Mouse (Mus musculus) stomach, postnatal 0 days (tissue): ENCODE data around the gene Magi2. TPM values are rescaled to one million over a fixed set of nuclear protein-coding genes. Genes with fewer than 3 reads are reported as not detected.

ENCODE experiments used
- ATAC-seq: fragments of 200-750 bp; cut with Nextera tagmentation; 2 replicates; pipeline ENCODE4 v1.8.0; 2017; ENCODE audit not compliant: low FRiP score, low TSS enrichment
- DNase-seq: peaks from one replicate; pipeline ENCODE4 v3.0.0-alpha.2; 2016; ENCODE audit warnings: low spot score
- H3K27ac ChIP-seq: fragments of 300-500 bp; sonication (generic); replicated peaks from 2 replicates; pipeline ENCODE4 v1.5.1; 2014; ENCODE audit warnings: mild to moderate bottlenecking, control low read depth
- H3K27me3 ChIP-seq: fragments of 300-500 bp; sonication (generic); 2 replicates; pipeline ENCODE4 v1.6.1; 2014; ENCODE audit warnings: low read length; ENCODE audit not compliant: control insufficient read depth, insufficient read depth
- H3K36me3 ChIP-seq: fragments of 300-500 bp; sonication (generic); 2 replicates; pipeline ENCODE4 v1.6.1; 2014; ENCODE audit warnings: low read length, mixed read lengths; ENCODE audit not compliant: control insufficient read depth, insufficient read depth
- H3K4me1 ChIP-seq: fragments of 300-500 bp; sonication (generic); replicated peaks from 2 replicates; pipeline ENCODE4 v1.6.1; 2014; ENCODE audit warnings: antibody characterized with exemption; ENCODE audit not compliant: control insufficient read depth, insufficient read depth
- H3K4me2 ChIP-seq: fragments of 300-500 bp; sonication (generic); replicated peaks from 2 replicates; pipeline ENCODE4 v1.6.1; 2014; ENCODE audit warnings: low read depth, mild to moderate bottlenecking, control low read depth, moderate library complexity
- H3K4me3 ChIP-seq: fragments of 300-500 bp; sonication (generic); 2 replicates; pipeline ENCODE4 v1.5.1; 2014; ENCODE audit warnings: low read depth, low read length, control low read depth
- H3K9ac ChIP-seq: fragments of 300-500 bp; sonication (generic); 2 replicates; pipeline ENCODE4 v1.6.1; 2014; ENCODE audit warnings: mild to moderate bottlenecking, low read length, control low read depth, mixed read lengths
- H3K9me3 ChIP-seq: fragments of 300-500 bp; sonication (generic); 2 replicates; pipeline ENCODE4 v1.6.1; 2016; ENCODE audit warnings: low read length; ENCODE audit not compliant: control insufficient read depth
- CTCF ChIP-seq: IDR thresholded peaks from 2 replicates; pipeline ENCODE4 v1.5.1; 2016; ENCODE audit warnings: antibody characterized with exemption, low read depth, mild to moderate bottlenecking, moderate library complexity
- EP300 ChIP-seq: optimal IDR thresholded peaks from 2 replicates; pipeline ENCODE3; 2016; ENCODE audit warnings: antibody characterized with exemption
- WGBS: fragments of 180-500 bp; shearing (Covaris S2); extraction: QIAGEN DNeasy Blood & Tissue Kit; methylation state at CpG from one replicate; pipeline ENCODE4 v1.1.7; 2014; 5-methylcytosine and 5-hydroxymethylcytosine counted together
- polyA plus RNA-seq: library from polyadenylated mRNA; unstranded; fragments of >200 nt; fragmentation: Nextera tagmentation; extraction: Ambion mirVana; gene quantifications from 2 replicates; pipeline ENCODE4 v1.2.1, GENCODE M21; 2015

Magi2 gene
- polyA plus RNA-seq, 1 experiment from 2014 or later, result 1.9 TPM

DNA sequence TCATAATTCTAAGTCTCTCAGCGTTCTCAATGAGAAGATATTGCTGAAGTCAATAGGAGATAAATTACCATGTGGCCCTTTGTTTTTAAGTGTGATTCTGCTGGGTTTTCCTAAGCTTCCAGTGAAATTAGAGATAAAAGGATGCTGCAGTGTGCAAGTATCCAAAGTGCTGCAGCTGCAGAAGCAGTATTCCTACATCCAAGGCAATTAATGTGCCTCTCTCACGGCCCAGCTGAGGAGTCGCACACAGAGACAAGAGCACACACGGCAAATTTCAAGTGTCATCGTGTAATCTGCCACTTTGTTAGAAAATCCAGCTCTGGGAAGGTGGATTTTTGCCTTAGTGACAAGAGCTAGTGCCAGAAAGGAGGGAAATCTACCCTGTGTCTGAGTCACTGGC, 1177.7 kb downstream of the Magi2 start:
- TF ChIP-seq EP300 (no peak), CTCF (no peak)
- DNase-seq, result no peak
- Histone ChIP-seq H3K36me3 (no peaks in the 10 kb centered on the region), H3K4me3 (no peak overlapping the region), H3K4me2 (no peak overlapping the region), H3K4me1 (no peaks in the 10 kb centered on the region), H3K9me3 (no peaks in the 10 kb centered on the region), H3K27ac (no peak overlapping the region), H3K27me3 (no peaks in the 10 kb centered on the region), H3K9ac (no peak overlapping the region)
- ATAC-seq, result no peak
- 89% methylated on average over 5 of the region's 5 CpGs for WGBS

DNA sequence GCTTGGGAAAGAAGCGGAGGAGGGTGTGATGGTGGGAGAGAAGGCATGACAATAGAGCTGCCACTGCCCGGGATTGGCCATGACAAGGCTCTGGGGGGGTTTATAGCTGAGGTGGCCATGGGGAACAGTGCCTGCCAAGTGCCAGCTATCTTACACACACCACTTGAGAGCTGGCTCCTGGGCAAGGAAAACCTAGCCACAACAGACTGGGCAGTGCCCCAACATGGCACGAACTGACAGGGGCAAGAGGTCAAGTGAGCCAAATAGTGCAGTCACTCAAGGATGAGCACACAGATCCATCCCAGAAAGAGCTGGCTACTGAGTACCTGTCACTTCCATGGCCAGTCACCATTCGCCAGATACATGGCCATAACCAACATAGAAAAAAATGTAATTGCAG, 1179.8 kb downstream of the Magi2 start:
- no peak for DNase-seq
- no peak overlapping the region for H3K9ac ChIP-seq
- no peaks in the 10 kb centered on the region for H3K4me1 ChIP-seq
- no peak for TF ChIP-seq CTCF
- no peak for TF ChIP-seq EP300
- H3K4me3 ChIP-seq, result no peak overlapping the region
- H3K36me3 ChIP-seq, result no peaks in the 10 kb centered on the region
- no peak overlapping the region for H3K27ac ChIP-seq
- H3K9me3 ChIP-seq, result no peaks in the 10 kb centered on the region
- H3K4me2 ChIP-seq, result no peak overlapping the region
- no peaks in the 10 kb centered on the region for H3K27me3 ChIP-seq
- 86% methylated on average over 4 of the region's 4 CpGs for WGBS
- no peak for ATAC-seq

DNA sequence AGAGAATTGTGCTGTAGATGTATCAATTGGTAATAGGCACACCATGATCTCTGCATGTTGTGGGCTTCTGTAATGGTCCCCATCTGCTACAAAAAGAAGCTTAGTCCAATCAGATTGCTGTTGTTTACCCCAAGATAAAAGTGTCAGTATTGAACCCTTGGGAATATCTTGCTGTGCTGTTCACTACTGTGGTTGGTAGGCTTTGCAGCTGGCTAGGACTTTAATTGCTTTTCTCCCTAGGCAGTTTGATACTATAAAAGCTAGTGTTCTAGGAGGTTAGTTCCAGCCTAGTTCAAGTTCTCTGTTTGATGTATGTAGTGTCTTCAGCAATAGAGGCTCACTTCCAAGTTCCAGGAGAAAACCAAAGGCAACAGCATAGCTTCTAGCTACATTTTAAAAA, 1188.5 kb downstream of the Magi2 start:
- DNase-seq, result no peak
- TF ChIP-seq EP300, result no peak
- TF ChIP-seq CTCF, result no peak
- H3K4me1 ChIP-seq, result no peaks in the 10 kb centered on the region
- H3K27ac ChIP-seq, result no peak overlapping the region
- no peaks in the 10 kb centered on the region for H3K36me3 ChIP-seq
- no peak overlapping the region for H3K9ac ChIP-seq
- no peaks in the 10 kb centered on the region for H3K9me3 ChIP-seq
- no peak for ATAC-seq
- H3K4me3 ChIP-seq, result no peak overlapping the region
- no peak overlapping the region for H3K4me2 ChIP-seq
- no peaks in the 10 kb centered on the region for H3K27me3 ChIP-seq

DNA sequence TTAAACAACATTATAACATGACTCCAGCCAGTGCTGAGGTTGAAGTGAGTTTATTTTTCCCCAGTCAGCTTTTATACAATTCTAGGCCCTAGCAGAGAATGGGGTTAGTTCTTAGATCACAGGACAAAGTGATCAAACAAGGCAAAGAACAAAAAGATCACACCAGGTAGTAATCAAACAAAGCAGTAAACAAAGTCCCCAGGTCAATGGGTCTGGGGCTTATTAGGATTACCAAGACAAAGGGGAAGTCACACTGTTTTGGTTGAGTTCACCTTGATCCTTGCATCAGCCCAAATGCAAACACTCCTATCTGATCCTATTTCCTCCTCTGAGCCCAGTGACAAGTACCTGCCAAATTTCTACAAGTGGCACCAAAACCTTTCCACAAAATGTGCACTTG, 1190.5 kb downstream of the Magi2 start:
- Histone ChIP-seq H3K4me3 (no peak overlapping the region), H3K27me3 (no peaks in the 10 kb centered on the region), H3K36me3 (no peaks in the 10 kb centered on the region), H3K4me1 (no peaks in the 10 kb centered on the region), H3K9me3 (no peaks in the 10 kb centered on the region), H3K27ac (no peak overlapping the region), H3K4me2 (no peak overlapping the region), H3K9ac (no peak overlapping the region)
- no peak for DNase-seq
- TF ChIP-seq CTCF (no peak), EP300 (no peak)
- ATAC-seq, result no peak

DNA sequence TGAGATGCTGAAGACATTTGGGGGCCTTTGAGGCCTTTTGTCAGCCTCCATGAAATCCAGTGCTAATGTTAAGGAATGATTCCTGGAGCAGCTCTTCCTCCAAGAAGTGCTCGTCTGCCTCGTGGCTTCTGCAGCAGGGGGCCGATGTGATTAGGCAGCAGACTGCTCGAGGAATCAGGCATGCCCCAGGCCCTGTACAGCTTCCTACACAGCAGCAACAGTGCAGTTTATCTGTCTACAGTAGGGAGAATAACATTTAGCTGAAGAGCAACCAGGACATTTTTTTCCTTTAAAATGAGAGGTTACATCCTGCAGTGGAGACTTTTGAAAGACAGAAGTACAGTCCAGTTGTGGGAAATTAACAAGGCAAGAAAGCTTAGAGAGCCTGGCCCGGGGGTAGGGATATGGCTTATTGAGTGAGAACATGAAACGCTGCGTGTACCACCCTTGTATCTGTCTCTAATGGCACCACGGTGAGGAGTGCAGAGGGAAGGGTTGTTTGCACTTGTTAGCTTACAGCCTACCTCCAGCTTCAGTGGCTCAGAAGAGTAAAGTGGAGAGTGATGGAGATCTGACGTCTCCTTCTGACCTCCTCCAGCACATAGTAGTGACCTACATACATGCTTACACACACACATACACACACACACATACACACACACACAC, 1205.4 kb downstream of the Magi2 start:
- Histone ChIP-seq H3K9ac (no peak overlapping the region), H3K4me1 (no peaks in the 10 kb centered on the region), H3K36me3 (no peaks in the 10 kb centered on the region), H3K4me2 (no peak overlapping the region), H3K27me3 (no peaks in the 10 kb centered on the region), H3K4me3 (no peak overlapping the region), H3K9me3 (no peaks in the 10 kb centered on the region), H3K27ac (no peak overlapping the region)
- WGBS, result 59% methylated on average over 9 of the region's 9 CpGs
- DNase-seq (no peak), ATAC-seq (no peak)
- no peak for TF ChIP-seq EP300
- no peak for TF ChIP-seq CTCF

DNA sequence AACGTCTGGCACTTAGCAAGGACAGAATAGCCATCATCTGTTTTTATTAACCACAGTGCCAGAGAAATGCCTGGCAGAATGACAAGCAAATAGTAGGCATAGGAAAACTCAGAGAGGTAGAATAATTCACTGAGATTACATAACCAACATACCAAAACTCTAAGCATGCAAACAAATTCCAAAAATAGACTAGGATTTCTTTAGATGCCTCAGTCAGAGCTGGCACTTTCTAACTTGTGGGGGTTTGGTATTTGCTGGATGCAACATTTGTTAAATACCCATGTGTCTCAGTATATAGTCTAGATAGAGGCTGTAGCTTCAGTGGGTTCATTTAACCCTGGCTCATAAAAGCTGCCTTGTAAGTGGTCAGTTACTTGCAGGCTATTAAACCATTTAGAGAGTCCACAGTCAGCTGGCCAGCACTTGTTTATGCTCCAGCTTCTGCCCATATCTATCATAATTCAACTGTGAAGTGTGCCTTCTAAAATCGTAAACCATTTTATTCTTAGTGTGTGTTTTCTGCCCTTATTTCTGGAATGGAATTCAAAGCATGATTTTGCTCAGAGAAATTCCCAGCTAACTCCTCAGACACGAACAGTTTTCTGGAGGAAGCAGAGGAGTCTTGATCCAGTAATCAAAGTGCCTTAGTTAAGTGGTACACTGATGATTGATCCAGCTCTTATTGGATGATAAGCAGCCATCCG, 1219.8 kb downstream of the Magi2 start:
- no peak for DNase-seq
- 35% methylated on average over 4 of the region's 4 CpGs for WGBS

More for the DNA sequence above, 1219.8 kb downstream of the Magi2 start:
- Histone ChIP-seq H3K27ac (no peak overlapping the region), H3K4me3 (no peak overlapping the region), H3K9ac (no peak overlapping the region), H3K27me3 (no peaks in the 10 kb centered on the region), H3K4me2 (no peak overlapping the region), H3K36me3 (no peaks in the 10 kb centered on the region), H3K4me1 (no peaks in the 10 kb centered on the region), H3K9me3 (no peaks in the 10 kb centered on the region)
- no peak for ATAC-seq
- no peak for TF ChIP-seq CTCF
- no peak for TF ChIP-seq EP300
